Mouse (Mus musculus) gastrocnemius, postnatal 25 days (tissue): ENCODE results near the gene Mrto4. TPM values are rescaled to one million over a fixed set of nuclear protein-coding genes. Genes with fewer than 3 reads are reported as not detected.

Source experiments
- microRNA-seq, 2 experiments: library from miRNA; unstranded; fragments of <30 nt; microRNA quantifications; one replicate each; pipeline ENCODE4 v1.2.0; 2021; ENCODE audit warnings: borderline replicate concordance in 2 of 2
- total RNA-seq, 2 experiments: library from RNA; stranded (reverse); gene quantifications; 1 replicate in 1 of 2; 2 replicates in 1 of 2; pipeline ENCODE4 v1.2.3; 2021

The Mrto4 gene
- total RNA-seq, 2 experiments from 2014 or later, result 32.7 to 33.3 TPM

Small RNAs within 50 kb of the gene (microRNA-seq; reads per million reads assigned to microRNA genes)
- gene Gm24245 (0 to 0.26 reads per million in 2 experiments), gene Gm25732 (0 reads per million in 2 experiments)

Other genes starting within 250 kb of the Mrto4 start
- gene Minos1, start 221.5 kb downstream of the Mrto4 start, total RNA-seq, result 100 to 1,000 TPM; 423 to 444 TPM
- 100 to 1,000 TPM; 472 to 500 TPM for gene Capzb, start 159.7 kb downstream of the Mrto4 start, total RNA-seq
- 1 to 10 TPM; 4.9 to 6.9 TPM for gene Pqlc2, start 41.9 kb downstream of the Mrto4 start, total RNA-seq
- gene Akr7a5, start 41.8 kb downstream of the Mrto4 start, total RNA-seq, result 10 to 100 TPM; 30.5 to 35.9 TPM
- 10 to 100 TPM; 26.3 to 28.4 TPM for gene Emc1, start within 50 bp of the Mrto4 start, total RNA-seq
- 10 to 100 TPM; 79.0 to 90.6 TPM for gene Ubr4, start within 50 bp of the Mrto4 start, total RNA-seq
- gene Iffo2, start 178.0 kb upstream of the Mrto4 start, total RNA-seq, result 1 to 10 TPM; 2.2 to 2.7 TPM